Mouse (Mus musculus) MEL (cell line): ENCODE measurements at regions not wholly inside any gene's neighbourhood (a gene's known extent, or its start where the extent isn't known, plus 50 kb on each side); places are given as distances from the start of the nearest gene placed in this dataset.

Experiments used
- DNase-seq: peaks from one replicate; pipeline ENCODE4 v3.0.0; 2011; ENCODE audit warnings: low read depth, low spot score
- H3K27ac ChIP-seq: 2 replicates; pipeline ENCODE4 v1.5.1; 2012; ENCODE audit warnings: low read depth, mild to moderate bottlenecking, control low read depth, low read length, moderate library complexity; ENCODE audit not compliant: control insufficient read depth
- H3K27me3 ChIP-seq, 2 experiments: fragments of 150-350 bp in 1 of 2; sonication (generic) in 1 of 2; 2 replicates each; pipeline ENCODE4 v1.6.1; 2012; ENCODE audit warnings: low read length in 2 of 2, mild to moderate bottlenecking in 2 of 2, improper control_type of control experiment in 1 of 2, moderate library complexity in 1 of 2; ENCODE audit not compliant: insufficient read depth in 2 of 2, control insufficient read depth in 1 of 2
- H3K36me3 ChIP-seq, 2 experiments: 2 replicates each; pipeline ENCODE4 v1.6.1; 2012 to 2014; ENCODE audit warnings: low read length in 2 of 2, improper control_type of control experiment in 1 of 2, inconsistent platforms in 1 of 2, mild to moderate bottlenecking in 1 of 2; ENCODE audit not compliant: insufficient read depth in 2 of 2, control insufficient read depth in 1 of 2
- H3K4me1 ChIP-seq, 2 experiments: fragments of 150-350 bp in 1 of 2; sonication (generic) in 1 of 2; 2 replicates each; pipeline ENCODE4 v1.6.1; 2012; ENCODE audit warnings: low read length in 2 of 2, improper control_type of control experiment in 1 of 2, mild to moderate bottlenecking in 1 of 2; ENCODE audit not compliant: insufficient read depth in 2 of 2, control insufficient read depth in 1 of 2
- H3K4me3 ChIP-seq, 2 experiments: fragments of 150-350 bp in 1 of 2; sonication (generic) in 1 of 2; 2 replicates each; pipeline ENCODE4 v1.5.1; 2012; ENCODE audit warnings: low read depth in 2 of 2, low read length in 2 of 2, mild to moderate bottlenecking in 2 of 2, moderate library complexity in 2 of 2, control low read depth in 1 of 2, improper control_type of control experiment in 1 of 2; ENCODE audit not compliant: control insufficient read depth in 1 of 2, insufficient read depth in 1 of 2
- H3K79me2 ChIP-seq: 2 replicates; pipeline ENCODE4 v1.6.1; 2012; ENCODE audit warnings: mild to moderate bottlenecking, low read length, moderate library complexity; ENCODE audit not compliant: control insufficient read depth, poor library complexity, insufficient read depth
- H3K9ac ChIP-seq: 2 replicates; pipeline ENCODE4 v1.6.1; 2012; ENCODE audit warnings: low read depth, mild to moderate bottlenecking, control low read depth, low read length, moderate library complexity; ENCODE audit not compliant: control insufficient read depth, poor library complexity, severe bottlenecking
- H3K9me3 ChIP-seq: fragments of 150-350 bp; sonication (generic); replicated peaks from 2 replicates; pipeline ENCODE4 v1.6.1; 2012; ENCODE audit warnings: mild to moderate bottlenecking, low read length, improper control_type of control experiment, moderate library complexity; ENCODE audit not compliant: insufficient read depth
- CHD2 ChIP-seq: IDR thresholded peaks from 2 replicates; pipeline ENCODE4 v1.6.1; 2011; ENCODE audit warnings: low read length, improper control_type of control experiment
- CTCF ChIP-seq, 3 experiments: IDR thresholded peaks in 2 of 3; conservative IDR thresholded peaks in 1 of 3; 2 replicates each; pipeline ENCODE4 v1.5.1; 2011 to 2012; ENCODE audit warnings: low read length in 3 of 3, low read depth in 2 of 3, mild to moderate bottlenecking in 2 of 3, improper control_type of control experiment in 1 of 3, inconsistent platforms in 1 of 3, mixed read lengths in 1 of 3, moderate library complexity in 1 of 3; ENCODE audit not compliant: control insufficient read depth in 1 of 3, insufficient read depth in 1 of 3, poor library complexity in 1 of 3, severe bottlenecking in 1 of 3
- E2F4 ChIP-seq: IDR thresholded peaks from 2 replicates; pipeline ENCODE4 v1.6.1; 2011; ENCODE audit warnings: low read depth, low read length, improper control_type of control experiment, borderline replicate concordance
- ELF1 ChIP-seq: IDR thresholded peaks from 2 replicates; pipeline ENCODE4 v1.6.1; 2014; ENCODE audit warnings: low read depth, mild to moderate bottlenecking, inconsistent platforms, low read length, improper control_type of control experiment, moderate library complexity
- EP300 ChIP-seq, 2 experiments: IDR thresholded peaks; 2 replicates each; pipeline ENCODE4 v1.6.1; 2011; ENCODE audit warnings: improper control_type of control experiment in 2 of 2, low read length in 2 of 2, low read depth in 1 of 2, mild to moderate bottlenecking in 1 of 2
- GABPA ChIP-seq: IDR thresholded peaks from 2 replicates; pipeline ENCODE4 v1.6.1; 2012; ENCODE audit warnings: low read depth, mild to moderate bottlenecking, inconsistent platforms, low read length, improper control_type of control experiment, moderate library complexity
- GATA1 ChIP-seq: IDR thresholded peaks from 2 replicates; pipeline ENCODE4 v1.6.1; 2011; ENCODE audit warnings: low read depth, low read length, improper control_type of control experiment
- JUND ChIP-seq: IDR thresholded peaks from 2 replicates; pipeline ENCODE4 v1.6.1; 2011; ENCODE audit warnings: low read depth, mild to moderate bottlenecking, improper control_type of control experiment, low read length
- KAT2A ChIP-seq: conservative IDR thresholded peaks from 2 replicates; pipeline ENCODE4 v1.6.1; 2012; ENCODE audit warnings: low read depth, low read length, improper control_type of control experiment, inconsistent platforms
- MAFK ChIP-seq: IDR thresholded peaks from 2 replicates; pipeline ENCODE4 v1.6.1; 2011; ENCODE audit warnings: low read depth, mild to moderate bottlenecking, low read length, improper control_type of control experiment, borderline replicate concordance
- MEF2A ChIP-seq: IDR thresholded peaks from 2 replicates; pipeline ENCODE4 v1.6.1; 2014; ENCODE audit warnings: low read depth, mild to moderate bottlenecking, inconsistent platforms, low read length, improper control_type of control experiment; ENCODE audit not compliant: poor library complexity, insufficient replicate concordance, severe bottlenecking; ENCODE audit errors: extremely low read depth
- MXI1 ChIP-seq: IDR thresholded peaks from 2 replicates; pipeline ENCODE4 v1.6.1; 2011; ENCODE audit warnings: mild to moderate bottlenecking, low read depth, low read length, improper control_type of control experiment
- MYB ChIP-seq: IDR thresholded peaks from 2 replicates; pipeline ENCODE4 v1.6.1; 2011; ENCODE audit warnings: mild to moderate bottlenecking, low read depth, low read length, improper control_type of control experiment
- MYC ChIP-seq: IDR thresholded peaks from 2 replicates; pipeline ENCODE4 v1.6.1; 2011; ENCODE audit warnings: low read depth, mild to moderate bottlenecking, low read length, improper control_type of control experiment, moderate library complexity
- NELFE ChIP-seq: IDR thresholded peaks from 2 replicates; pipeline ENCODE4 v1.6.1; 2011; ENCODE audit warnings: low read depth, low read length, improper control_type of control experiment
- POLR2A ChIP-seq, 2 experiments: IDR thresholded peaks; 2 replicates each; pipeline ENCODE4 v1.6.1; 2011 to 2012; ENCODE audit warnings: low read length in 2 of 2, mild to moderate bottlenecking in 2 of 2, control low read depth in 1 of 2, improper control_type of control experiment in 1 of 2, low read depth in 1 of 2, moderate library complexity in 1 of 2; ENCODE audit not compliant: control insufficient read depth in 1 of 2, insufficient read depth in 1 of 2, poor library complexity in 1 of 2
- POLR2AphosphoS2 ChIP-seq: IDR thresholded peaks from 2 replicates; pipeline ENCODE4 v1.6.1; 2011; ENCODE audit warnings: low read length, improper control_type of control experiment
- POLR2AphosphoS5 ChIP-seq: IDR thresholded peaks from 2 replicates; pipeline ENCODE4 v1.6.1; 2012; ENCODE audit warnings: low read depth, borderline replicate concordance, mild to moderate bottlenecking, inconsistent platforms, low read length, moderate library complexity, mixed read lengths
- RAD21 ChIP-seq: IDR thresholded peaks from 2 replicates; pipeline ENCODE4 v1.6.1; 2011; ENCODE audit warnings: mild to moderate bottlenecking, low read depth, low read length, improper control_type of control experiment
- SIN3A ChIP-seq: IDR thresholded peaks from 2 replicates; pipeline ENCODE4 v1.6.1; 2012; ENCODE audit warnings: low read length, improper control_type of control experiment, inconsistent platforms
- SMC3 ChIP-seq: IDR thresholded peaks from 2 replicates; pipeline ENCODE4 v1.6.1; 2011; ENCODE audit warnings: low read depth, low read length, improper control_type of control experiment
- TAL1 ChIP-seq: IDR thresholded peaks from 2 replicates; pipeline ENCODE4 v1.6.1; 2012; ENCODE audit warnings: mild to moderate bottlenecking, inconsistent platforms, low read length, moderate library complexity, mixed read lengths
- TBP ChIP-seq: IDR thresholded peaks from 2 replicates; pipeline ENCODE4 v1.8.0; 2011; ENCODE audit warnings: low read depth, low read length, improper control_type of control experiment
- TCF12 ChIP-seq: IDR thresholded peaks from 2 replicates; pipeline ENCODE4 v1.6.1; 2014; ENCODE audit warnings: low read depth, mild to moderate bottlenecking, inconsistent platforms, low read length, improper control_type of control experiment, moderate library complexity
- UBTF ChIP-seq: IDR thresholded peaks from 2 replicates; pipeline ENCODE4 v1.6.1; 2012; ENCODE audit warnings: low read depth, mild to moderate bottlenecking, inconsistent platforms, low read length, improper control_type of control experiment, moderate library complexity, borderline replicate concordance; ENCODE audit not compliant: insufficient read depth
- USF1 ChIP-seq: IDR thresholded peaks from 2 replicates; pipeline ENCODE4 v1.6.1; 2014; ENCODE audit warnings: low read depth, mild to moderate bottlenecking, inconsistent platforms, low read length, improper control_type of control experiment, moderate library complexity
- ZC3H11A ChIP-seq: IDR thresholded peaks from 2 replicates; pipeline ENCODE4 v1.6.1; 2012; ENCODE audit warnings: low read depth, mild to moderate bottlenecking, inconsistent platforms, low read length, improper control_type of control experiment
- ZKSCAN1 ChIP-seq: IDR thresholded peaks from 2 replicates; pipeline ENCODE4 v1.6.1; 2012; ENCODE audit warnings: low read depth, mild to moderate bottlenecking, inconsistent platforms, low read length, improper control_type of control experiment, moderate library complexity
- ZMIZ1 ChIP-seq: IDR thresholded peaks from 2 replicates; pipeline ENCODE4 v1.6.1; 2012; ENCODE audit warnings: low read depth, mild to moderate bottlenecking, inconsistent platforms, low read length, improper control_type of control experiment, moderate library complexity

DNA sequence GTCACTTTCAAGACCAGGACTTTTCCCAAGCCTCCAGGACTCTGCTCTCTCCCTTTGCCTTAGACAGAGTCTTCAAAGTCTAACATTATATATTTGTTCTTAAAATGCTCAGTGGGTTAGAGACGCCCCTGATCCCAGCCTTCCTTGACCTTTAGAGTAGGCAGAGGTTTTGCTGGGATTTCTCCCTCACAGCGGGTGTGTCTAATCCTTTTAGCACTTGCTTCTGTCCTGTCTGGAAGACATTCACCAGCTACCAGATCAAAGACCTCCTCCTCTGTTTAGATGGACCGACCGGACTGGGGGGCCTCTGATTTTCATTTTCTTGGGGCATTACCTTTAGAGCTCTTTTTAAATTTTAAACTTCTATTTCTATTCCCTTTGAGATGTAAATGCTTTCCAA, 130.7 kb downstream of the Atxn7l3b start:
- H3K9me3 ChIP-seq, result no peaks in the 10 kb centered on the region
- no peaks in the 10 kb centered on the region for H3K79me2 ChIP-seq
- H3K36me3 ChIP-seq, result no peaks in the 10 kb centered on the region; a peak in 1 of 4 replicates
- no peak overlapping the region for H3K9ac ChIP-seq
- TF ChIP-seq NELFE, result no peak
- no peak for TF ChIP-seq CHD2
- TF ChIP-seq MXI1, result no peak
- TF ChIP-seq TAL1, result no peak
- TF ChIP-seq UBTF, result no peak
- no peak for TF ChIP-seq GATA1
- TF ChIP-seq SMC3, result no peak
- no peak for TF ChIP-seq MYB
- no peak for TF ChIP-seq ZKSCAN1
- no peak for TF ChIP-seq MYC
- TF ChIP-seq JUND, result no peak
- TF ChIP-seq KAT2A, result no peak
- TF ChIP-seq ZMIZ1, result no peak
- no peak for TF ChIP-seq ELF1
- no peak for TF ChIP-seq POLR2AphosphoS5
- no peak for TF ChIP-seq POLR2AphosphoS2
- TF ChIP-seq RAD21, result no peak
- TF ChIP-seq MAFK, result no peak
- TF ChIP-seq EP300 (IDR thresholded peaks at IDR 0.05; ENCODE audit: low read depth in 1 of 2, low read length in 2 of 2), result no peak
- no peak for TF ChIP-seq ZC3H11A
- DNase-seq, result no peak
- no peak overlapping the region for H3K4me3 ChIP-seq
- H3K27ac ChIP-seq, result no peak overlapping the region
- H3K27me3 ChIP-seq, result no peaks in the 10 kb centered on the region
- no peaks in the 10 kb centered on the region for H3K4me1 ChIP-seq

DNA sequence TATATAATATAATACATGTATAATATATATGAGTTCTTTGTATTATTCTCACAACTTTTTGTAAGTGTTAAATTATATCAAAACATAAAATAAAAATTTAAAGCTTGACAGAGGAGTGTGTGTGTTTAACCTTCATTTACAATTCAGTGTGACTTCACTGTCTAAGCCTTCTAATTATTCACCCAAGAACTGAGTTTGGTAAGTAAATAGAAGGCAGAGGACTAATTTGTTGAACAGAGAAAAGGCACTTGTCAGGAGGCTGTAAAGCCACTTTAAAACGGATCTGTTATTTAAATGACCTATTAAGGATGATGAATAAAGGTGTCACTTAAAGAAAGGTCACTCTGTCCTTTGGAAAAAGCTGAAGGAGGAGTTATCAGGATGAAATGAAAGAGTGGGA, 132.9 kb downstream of the Atxn7l3b start:
- no peaks in the 10 kb centered on the region for H3K9me3 ChIP-seq
- no peaks in the 10 kb centered on the region for H3K27me3 ChIP-seq
- H3K36me3 ChIP-seq, result no peaks in the 10 kb centered on the region
- no peaks in the 10 kb centered on the region for H3K4me1 ChIP-seq
- H3K79me2 ChIP-seq, result no peaks in the 10 kb centered on the region
- DNase-seq, result no peak
- H3K27ac ChIP-seq, result no peak overlapping the region
- no peak for TF ChIP-seq POLR2AphosphoS5
- TF ChIP-seq MEF2A, result no peak
- no peak for TF ChIP-seq E2F4
- no peak for TF ChIP-seq GATA1
- no peak for TF ChIP-seq CHD2
- no peak for TF ChIP-seq CTCF (IDR thresholded peaks at IDR 0.05 in 2 of 3, conservative IDR thresholded peaks at IDR 0.05 in 1 of 3; ENCODE audit: control insufficient read depth in 1 of 3, insufficient read depth in 1 of 3, low read depth in 2 of 3, low read length in 3 of 3, poor library complexity in 1 of 3, severe bottlenecking in 1 of 3)
- no peak for TF ChIP-seq MYC
- no peak for TF ChIP-seq TCF12
- no peak for TF ChIP-seq POLR2A (IDR thresholded peaks at IDR 0.05; ENCODE audit: control insufficient read depth in 1 of 2, insufficient read depth in 1 of 2, low read depth in 1 of 2, low read length in 2 of 2, poor library complexity in 1 of 2)
- TF ChIP-seq MXI1, result no peak
- no peak for TF ChIP-seq USF1
- TF ChIP-seq GABPA, result no peak
- no peak for TF ChIP-seq ZMIZ1
- no peak for TF ChIP-seq SIN3A
- no peak for TF ChIP-seq SMC3
- no peak for TF ChIP-seq TBP
- no peak for TF ChIP-seq KAT2A
- no peak for TF ChIP-seq ZKSCAN1
- H3K4me3 ChIP-seq, result no peak overlapping the region
- H3K9ac ChIP-seq, result no peak overlapping the region
